Mouse (Mus musculus): Measurements from ENCODE around the gene Gse1.

Gene Gse1

GRCm38 (mm10) chr8:120515650-120516049 is 287.4 kb downstream of the Gse1 start:
- DNase-seq (ENCODE audit: low spot score): no peak

DNA sequence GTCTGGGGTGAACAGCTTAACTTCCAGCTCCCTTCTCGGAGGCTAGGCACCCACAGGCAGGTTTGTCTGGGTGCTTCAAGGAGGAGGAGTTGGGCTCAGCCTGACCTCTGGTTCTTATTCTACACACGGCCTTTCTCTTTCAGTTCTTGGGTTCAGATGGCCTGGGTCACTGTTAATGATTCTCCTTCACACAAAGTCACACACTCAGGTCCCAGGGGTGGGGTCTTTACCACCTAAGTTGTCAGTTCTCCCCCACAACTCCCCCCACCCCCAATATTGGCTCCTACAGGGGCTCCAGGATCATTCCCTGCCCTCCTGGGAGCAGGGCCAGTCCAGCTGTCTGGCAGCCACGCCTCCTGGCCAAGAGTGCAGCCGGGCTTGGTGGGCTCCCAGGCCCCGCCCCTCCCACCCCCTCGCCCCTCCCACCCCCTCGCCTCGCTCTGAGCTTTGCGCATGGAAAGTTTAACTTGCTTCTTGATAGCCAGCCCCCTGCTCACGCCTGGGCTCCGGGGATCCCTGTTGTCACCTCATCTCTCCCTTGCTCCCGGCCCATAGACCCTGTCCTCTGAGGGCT is 288.0 kb downstream of the Gse1 start:
- peak; percentile 83 for DNase-seq (ENCODE audit: low spot score)

DNA sequence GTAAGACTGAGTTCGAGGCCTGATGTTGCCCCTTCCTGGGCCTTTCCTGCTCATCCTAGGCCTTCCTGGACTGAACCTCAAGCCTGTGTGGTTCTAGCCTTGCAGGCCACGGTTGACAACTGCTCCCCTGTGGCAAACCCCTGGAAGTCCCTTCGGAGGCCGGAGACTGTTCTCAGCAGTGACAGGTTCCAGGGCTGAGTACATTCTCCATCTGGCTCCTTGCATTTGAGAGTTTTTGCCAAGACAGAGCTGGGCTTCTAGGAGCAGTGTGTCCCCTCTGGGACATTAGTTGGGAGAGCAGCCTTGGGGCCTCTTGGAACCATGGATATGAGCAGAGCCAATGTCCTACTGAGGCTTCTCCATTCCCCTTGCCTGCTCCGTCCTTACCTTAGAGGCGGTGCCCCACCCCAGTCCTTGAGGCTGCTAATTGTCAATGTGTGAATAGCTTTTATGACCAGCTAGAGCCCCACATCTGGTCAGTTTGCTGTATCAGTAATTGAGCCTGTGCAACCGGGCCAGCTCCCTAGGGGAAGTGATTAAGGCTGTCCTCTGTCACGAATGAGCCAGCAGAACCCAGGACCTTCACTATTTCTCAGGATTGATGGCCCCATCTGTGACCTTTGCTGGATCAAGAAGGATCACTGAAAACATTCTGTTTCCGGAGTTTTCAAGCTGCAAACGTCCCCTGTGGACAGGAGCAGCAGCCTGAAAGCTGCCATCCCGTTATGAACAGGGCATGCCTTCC is 289.6 kb downstream of the Gse1 start:
- peak; percentile 72 for DNase-seq (ENCODE audit: low spot score)

- no peak for DNase-seq (ENCODE audit: low spot score)
These were observed 290.7 kb downstream of the Gse1 start for GRCm38 (mm10) chr8:120518736-120519534.

- DNase-seq (ENCODE audit: low spot score): no peak
These were observed 292.0 kb downstream of the Gse1 start for GRCm38 (mm10) chr8:120520287-120520686.

DNA sequence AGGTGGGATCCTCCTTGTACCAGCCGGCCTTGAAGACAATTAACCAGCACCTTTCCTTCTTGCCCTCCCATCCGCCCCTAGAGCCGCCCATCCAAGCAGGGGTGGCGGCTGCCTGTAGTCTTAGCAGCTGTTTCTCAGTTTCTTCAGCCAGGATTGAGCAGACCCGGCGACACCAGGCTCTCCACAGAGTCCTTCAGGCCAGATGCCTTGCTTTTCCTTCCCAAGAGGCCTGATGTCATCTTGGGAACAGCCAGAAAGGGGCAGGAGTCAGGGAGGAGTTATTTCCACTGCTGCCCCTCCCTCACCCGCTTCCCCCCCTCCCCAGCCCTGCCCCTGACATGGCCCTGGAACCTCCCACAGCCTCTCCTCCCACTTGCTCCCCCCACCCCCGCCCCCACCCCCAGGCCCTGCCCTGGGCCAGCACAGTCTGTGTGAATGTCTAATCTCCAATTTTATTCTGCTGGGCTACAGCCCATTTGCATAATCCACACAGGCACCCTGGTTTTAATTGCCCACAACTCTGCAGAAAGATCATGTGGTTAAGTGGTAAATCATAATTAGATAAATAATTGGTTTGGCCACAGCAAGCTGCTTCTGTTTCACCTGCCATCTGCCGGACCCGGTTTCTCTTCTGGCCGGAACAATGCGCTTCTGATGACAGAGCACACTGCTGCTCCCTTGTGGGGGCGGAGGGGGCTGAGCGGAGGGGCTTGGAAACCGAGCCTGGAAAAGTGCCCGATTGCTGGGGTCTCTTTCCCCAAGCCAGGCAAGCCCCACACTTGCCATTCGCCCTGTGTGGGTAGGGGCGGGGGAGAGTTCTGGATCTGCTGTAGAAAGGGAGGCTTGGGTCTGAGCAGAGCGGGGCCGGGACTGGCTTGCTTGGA is 292.7 kb downstream of the Gse1 start:
- DNase-seq (ENCODE audit: low spot score): peak; percentile 72

- DNase-seq (ENCODE audit: low spot score): no peak
These were observed 293.3 kb downstream of the Gse1 start for GRCm38 (mm10) chr8:120521591-120521965.

- no peak for DNase-seq (ENCODE audit: low spot score)
These were observed 295.4 kb downstream of the Gse1 start for GRCm38 (mm10) chr8:120523641-120524040.

GRCm38 (mm10) chr8:120525135-120525534 is 296.9 kb downstream of the Gse1 start:
- no peak for DNase-seq (ENCODE audit: low spot score)

DNA sequence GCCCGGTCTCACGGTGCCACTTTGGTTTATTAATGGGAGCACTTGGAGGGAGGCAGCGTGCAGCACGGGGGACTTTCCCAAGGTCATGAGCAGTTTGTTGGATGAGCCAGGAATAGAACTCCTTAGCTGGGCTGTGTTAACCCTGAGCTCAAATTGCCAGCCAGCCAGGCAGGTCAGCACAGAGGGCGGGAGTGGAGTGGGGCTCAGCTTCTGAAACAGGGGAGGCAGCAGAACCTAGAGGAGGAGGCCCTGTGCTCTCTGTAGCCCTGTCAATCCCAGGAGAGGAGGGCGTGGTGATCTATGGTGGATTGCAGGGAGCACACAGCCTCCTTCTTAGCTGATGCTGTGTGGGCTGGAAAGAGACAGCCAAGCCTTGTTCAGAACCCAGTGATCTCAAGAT is 297.6 kb downstream of the Gse1 start:
- DNase-seq (ENCODE audit: low spot score): no peak

GRCm38 (mm10) chr8:120526577-120526976 is 298.3 kb downstream of the Gse1 start:
- no peak for DNase-seq (ENCODE audit: low spot score)

DNA sequence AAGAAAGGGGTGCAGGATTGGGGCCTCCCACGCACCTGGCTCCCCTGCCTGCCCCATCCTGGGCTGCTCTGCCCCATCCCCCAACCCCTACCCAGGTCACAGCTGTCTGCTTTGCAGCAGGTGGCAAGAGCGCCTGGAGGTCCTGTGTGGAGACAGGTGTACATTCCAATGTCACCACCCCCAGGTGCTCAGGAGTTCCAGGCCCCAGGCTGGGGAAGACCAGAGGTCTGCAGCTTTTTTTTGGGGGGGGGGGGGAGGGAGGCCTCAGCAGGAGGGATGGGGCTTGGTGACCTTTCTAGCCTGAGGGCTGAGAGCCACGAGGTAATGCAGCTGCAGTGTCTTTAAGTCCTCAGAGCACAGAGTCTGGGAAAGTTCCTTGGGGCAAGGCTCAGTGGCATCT is 300.1 kb downstream of the Gse1 start:
- DNase-seq (ENCODE audit: low spot score): no peak

GRCm38 (mm10) chr8:120529226-120529625 is 301.0 kb downstream of the Gse1 start:
- no peak for DNase-seq (ENCODE audit: low spot score)

DNA sequence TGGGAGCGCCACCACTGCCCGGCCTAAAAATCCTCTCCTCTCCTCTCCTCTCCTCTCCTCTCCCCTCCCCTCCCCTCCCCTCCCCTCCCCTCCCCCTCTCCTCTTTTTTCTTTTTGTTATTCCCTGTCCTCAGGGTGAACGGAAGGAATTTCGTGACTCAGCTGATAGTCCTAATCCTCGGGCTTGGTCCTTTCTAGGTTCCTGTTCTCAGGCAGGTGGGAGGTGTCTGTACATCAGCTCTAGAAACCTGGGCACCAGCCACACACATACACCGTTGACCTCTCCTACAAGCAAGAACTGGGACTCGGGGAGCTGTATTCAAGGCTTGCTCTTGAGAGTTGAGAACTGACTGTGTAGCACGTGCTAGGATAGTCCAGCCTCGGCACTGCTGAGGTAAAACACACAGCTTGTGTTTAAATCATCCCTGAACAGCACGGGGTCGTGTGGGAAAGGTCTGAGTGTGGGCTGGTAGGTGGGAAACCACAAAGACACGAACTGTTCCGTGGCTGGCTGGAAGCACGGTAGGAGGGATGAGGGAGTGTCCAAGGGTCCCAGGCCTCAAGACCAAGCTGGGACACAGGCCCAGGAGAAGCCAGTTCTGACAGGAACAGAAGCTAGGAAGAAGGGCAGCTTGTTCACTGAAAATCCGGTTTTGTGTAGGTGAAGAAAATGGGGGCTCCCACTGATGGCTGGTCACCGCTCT is 302.8 kb downstream of the Gse1 start:
- DNase-seq (ENCODE audit: low spot score): no peak

DNA sequence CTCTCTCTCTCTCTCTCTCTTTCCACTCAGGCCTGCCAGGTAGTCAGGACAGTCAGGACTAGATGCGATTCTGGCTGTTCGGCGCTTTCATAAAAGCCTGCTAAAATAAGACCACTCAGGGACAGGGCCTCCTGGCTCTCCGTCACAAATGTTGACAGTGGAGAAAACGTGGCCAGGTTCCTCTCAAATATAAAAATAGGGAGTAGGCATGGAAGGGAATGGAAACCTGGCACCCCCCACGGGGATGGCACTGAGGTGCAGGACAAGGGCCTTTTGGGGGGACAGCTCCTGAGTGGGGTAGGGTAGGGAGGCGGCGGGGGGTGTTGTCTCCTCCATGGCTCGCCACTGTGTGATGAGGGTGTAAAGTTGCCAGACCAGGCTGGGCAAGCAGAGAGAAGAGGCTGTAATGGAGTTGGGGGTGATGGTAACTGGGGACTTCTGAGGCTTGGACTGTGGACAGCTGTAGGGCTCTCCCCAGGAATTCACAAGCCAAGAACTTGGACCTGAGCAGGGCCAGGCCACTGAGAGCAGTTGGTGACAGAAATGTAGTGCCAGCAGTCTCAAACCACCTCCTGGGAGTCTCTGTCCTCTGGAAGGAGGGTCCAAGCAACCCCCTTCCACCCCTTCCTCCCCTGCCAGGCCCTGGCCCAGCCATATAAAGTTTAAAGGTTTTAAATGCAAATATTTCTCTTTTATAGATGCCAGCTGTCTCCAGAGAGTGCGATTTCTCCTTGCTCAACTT is 303.7 kb downstream of the Gse1 start:
- no peak for DNase-seq (ENCODE audit: low spot score)

DNA sequence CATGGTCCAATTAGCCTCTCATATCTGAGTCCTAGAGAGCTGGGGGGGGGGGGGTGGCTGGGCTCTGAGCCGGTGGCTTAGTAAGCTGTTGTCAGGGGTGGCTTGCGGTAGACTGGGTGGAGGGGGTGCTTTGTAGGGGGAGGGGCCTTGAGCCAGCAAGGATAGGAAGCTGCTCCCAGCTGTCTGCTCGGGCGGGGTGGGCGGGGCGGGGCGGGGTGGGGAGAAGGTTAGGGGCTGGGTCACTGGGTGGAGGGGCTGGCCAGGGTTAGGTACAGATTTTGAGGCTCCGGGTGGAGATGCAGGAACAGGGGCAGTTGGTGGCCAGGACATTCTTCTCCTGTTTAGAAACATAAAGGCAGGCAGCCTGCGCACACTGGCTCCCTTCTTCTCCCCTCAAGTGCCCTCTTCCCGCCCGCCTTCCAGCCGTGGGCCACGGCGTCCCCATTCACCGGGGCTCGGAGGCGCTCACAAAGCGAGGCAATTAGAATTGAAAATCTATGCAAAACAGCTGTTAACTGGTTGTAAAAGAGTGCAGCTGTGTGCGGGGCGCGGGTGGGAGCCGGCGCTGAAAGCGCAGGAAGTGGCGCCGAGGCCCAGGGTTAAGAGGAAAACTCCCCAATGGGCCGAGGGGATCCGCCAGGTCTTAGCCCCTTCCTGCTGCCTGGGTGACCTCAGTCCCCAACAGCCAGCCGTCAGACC is 304.4 kb downstream of the Gse1 start:
- peak; percentile 55 for DNase-seq (ENCODE audit: low spot score)

DNA sequence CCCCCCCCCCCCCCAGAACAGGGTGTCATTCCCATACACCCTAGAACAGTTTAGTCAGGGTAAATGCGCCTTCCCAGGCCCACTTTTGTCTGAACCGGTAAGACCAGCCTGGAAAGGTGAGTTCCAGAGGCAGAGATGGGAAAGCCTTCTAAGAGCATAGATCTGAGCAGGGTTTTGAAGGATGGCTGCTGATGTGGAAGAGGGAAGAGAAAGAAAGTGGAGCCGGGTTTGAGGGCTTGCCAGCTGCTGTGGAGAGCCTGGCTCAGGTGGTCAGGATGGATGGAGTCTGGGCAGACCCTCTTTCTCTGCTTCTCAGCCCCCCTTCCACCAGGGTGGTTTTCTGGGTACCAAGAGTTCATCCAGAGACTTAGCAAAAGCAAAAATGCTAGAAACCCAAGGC is 305.1 kb downstream of the Gse1 start:
- no peak for DNase-seq (ENCODE audit: low spot score)

GRCm38 (mm10) chr8:120534080-120534479 is 305.8 kb downstream of the Gse1 start:
- no peak for DNase-seq (ENCODE audit: low spot score)

DNA sequence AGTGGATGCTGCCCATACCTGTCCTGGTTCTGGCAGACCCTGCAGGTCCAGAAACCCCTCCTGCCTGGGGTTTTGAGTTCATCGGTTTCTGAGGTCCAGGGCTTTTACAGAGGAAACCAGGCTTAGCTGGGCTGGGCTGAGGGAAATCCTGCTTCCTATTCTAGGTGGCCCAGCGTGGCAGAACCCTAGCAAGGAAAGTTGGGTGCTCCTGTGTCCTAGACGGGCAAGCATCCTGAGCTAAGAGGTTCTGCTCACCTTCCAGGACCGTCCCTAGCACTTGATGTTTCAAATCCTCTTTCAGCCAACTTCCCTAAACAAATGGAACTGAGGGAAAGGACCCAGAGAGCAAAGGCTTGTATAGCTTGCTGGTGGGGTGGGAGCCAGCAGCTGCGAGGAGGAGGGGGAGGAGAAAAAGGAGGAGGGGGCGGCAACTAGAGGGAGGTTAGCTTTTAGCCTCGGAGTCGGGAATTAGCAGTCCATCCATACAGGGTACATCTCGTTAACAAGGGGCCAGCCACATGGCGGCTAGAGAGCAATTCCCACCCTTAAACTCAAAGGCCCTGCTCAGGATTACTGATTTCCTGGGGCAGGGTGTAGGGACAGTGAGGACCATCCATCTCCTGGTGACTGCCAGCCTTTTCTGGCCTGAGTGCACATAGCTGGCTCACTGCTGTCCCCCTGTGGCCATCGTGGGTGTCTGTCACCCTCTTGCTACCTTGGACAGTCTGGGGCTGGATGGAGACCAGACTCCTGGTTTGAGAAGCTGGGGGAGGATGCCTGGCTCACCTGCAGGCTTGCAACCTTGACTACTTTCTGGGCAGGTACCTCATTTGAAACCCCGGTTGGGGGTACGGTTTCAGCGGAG is 306.5 kb downstream of the Gse1 start:
- DNase-seq (ENCODE audit: low spot score): peak; percentile 97
